Mouse (Mus musculus): Measurements from ENCODE around the gene Gm45337. TPM values are rescaled to one million over a fixed set of nuclear protein-coding genes. Genes with fewer than 3 reads are reported as not detected.
"Not testable (repeated sequence)": the region's sequence is repeated elsewhere in the genome, so short reads cannot be mapped to it uniquely, and the experiment has no call there.

The Gm45337 gene
- polyA plus RNA-seq, 1 experiment from 2014 or later = not detected

DNA sequence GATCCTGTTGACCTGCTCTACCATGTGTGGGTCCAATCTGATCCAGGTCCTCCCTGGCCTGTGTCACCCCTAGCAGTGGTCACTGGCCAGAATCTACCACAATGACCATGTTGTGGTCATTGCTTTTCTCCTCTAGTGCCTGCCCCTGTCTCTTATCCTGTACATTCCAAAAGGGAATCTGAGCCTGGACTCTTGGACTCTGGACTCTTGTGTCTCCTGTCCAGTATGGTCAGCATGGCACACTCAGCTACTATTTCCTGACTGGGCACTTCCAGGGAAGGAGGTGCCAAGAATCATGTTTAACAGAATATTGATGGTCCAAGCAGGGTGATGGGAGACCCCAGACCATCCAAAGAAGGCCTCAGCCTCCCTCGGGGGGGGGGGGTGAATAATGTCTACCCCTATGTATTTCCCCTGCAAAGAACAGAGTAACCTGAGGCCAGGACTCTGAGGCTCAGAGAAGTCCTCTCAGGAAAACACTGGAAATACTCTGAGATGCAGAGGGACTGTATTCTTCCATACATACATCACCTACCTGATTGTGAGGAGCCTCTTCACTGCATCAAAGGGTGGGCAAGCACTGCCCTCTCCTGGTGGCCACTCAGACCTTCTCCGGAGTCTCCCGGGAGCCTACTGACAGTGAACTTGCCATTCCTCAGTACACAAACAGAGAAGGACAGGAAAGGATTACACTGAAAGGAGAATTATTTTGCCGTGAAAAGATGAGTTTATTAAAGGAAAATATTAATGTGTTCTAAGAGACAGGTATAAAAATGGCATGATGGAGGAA is 10.0 kb downstream of the Gm45337 start:
- no peak for ATAC-seq (replicated peaks; ENCODE audit: extremely low read depth, insufficient read depth, low FRiP score)
- Histone ChIP-seq H3K4me3 (ENCODE audit: low read length) (no peak overlapping the region), H3K9me3 (replicated peaks; ENCODE audit: control insufficient read depth, low read length) (no peaks in the 10 kb centered on the region), H3K4me1 (ENCODE audit: control insufficient read depth, insufficient read depth, low read length) (no peaks in the 10 kb centered on the region), H3K9ac (ENCODE audit: low read length) (no peak overlapping the region), H3K4me2 (ENCODE audit: low read depth, low read length) (no peak overlapping the region), H3K36me3 (ENCODE audit: control insufficient read depth, insufficient read depth) (no peaks in the 10 kb centered on the region), H3K27ac (ENCODE audit: low read length) (no peak overlapping the region), H3K27me3 (ENCODE audit: control insufficient read depth, insufficient read depth, low read length) (peaks cover 2% of the 10 kb centered on the region; the same call in 1 of the 2 replicates)
- WGBS = 49% methylated on average over 4 of the region's 4 CpGs

DNA sequence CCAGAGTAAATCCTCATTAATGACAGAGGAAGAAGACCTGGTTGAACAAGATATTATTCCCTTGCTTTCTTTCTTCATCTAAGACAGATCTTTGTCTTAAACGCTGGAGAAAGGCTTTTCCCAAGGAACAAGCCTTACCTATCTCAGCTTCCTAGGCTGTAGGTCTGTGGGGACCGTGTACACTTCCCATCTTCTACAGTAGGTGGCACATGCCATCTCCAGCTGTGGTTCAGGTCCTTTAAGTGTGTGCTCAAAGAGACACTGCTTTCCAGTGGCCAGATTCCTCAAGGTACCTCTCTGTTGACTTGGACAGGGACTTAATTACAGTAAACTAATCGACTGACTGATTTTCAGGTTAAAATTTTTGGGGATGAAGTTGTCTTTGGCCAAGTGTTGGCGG is 15.6 kb downstream of the Gm45337 start:
- no peak overlapping the region for H3K27ac ChIP-seq (ENCODE audit: low read length)
- no peaks in the 10 kb centered on the region; the same call in 1 of the 2 replicates for H3K27me3 ChIP-seq (ENCODE audit: control insufficient read depth, insufficient read depth, low read length)
- no peaks in the 10 kb centered on the region for H3K9me3 ChIP-seq (replicated peaks; ENCODE audit: control insufficient read depth, low read length)
- no peak overlapping the region for H3K4me3 ChIP-seq (ENCODE audit: low read length)
- no peak overlapping the region for H3K4me2 ChIP-seq (ENCODE audit: low read depth, low read length)
- H3K4me1 ChIP-seq (ENCODE audit: control insufficient read depth, insufficient read depth, low read length) = no peaks in the 10 kb centered on the region
- 57% methylated on average over 4 of the region's 4 CpGs for WGBS
- ATAC-seq (replicated peaks; ENCODE audit: extremely low read depth, insufficient read depth, low FRiP score) = no peak
- H3K36me3 ChIP-seq (ENCODE audit: control insufficient read depth, insufficient read depth) = no peaks in the 10 kb centered on the region
- no peak overlapping the region for H3K9ac ChIP-seq (ENCODE audit: low read length)

DNA sequence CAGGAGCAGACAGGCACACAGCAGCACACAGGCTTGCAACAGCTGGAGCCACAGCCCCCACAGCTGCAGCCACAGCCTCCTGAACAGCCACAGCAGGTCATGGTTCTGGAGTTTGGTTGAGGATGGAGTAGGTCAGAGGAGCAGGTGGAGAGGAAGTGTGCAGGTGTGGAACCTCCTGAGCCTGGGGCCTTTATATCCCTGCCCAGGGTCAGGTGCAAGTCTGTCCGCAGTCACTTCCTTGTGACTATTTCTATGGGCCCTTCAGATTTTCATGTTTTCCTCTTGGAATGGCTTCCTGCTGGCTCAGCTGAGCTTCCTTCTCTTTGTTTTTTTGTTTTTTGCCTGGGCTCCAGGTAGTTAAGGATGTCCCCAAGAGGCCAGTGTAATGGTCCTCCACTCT is 23.8 kb downstream of the Gm45337 start, which contains the start of gene Gm45618:
Gene Gm45618 (minus strand): TSS at position 101 of the 400 bp plus-strand sequence.
- H3K9me3 ChIP-seq (replicated peaks; ENCODE audit: control insufficient read depth, low read length); H3K4me3 ChIP-seq (ENCODE audit: low read length); H3K4me2 ChIP-seq (ENCODE audit: low read depth, low read length); ATAC-seq (replicated peaks; ENCODE audit: extremely low read depth, insufficient read depth, low FRiP score); H3K4me1 ChIP-seq (ENCODE audit: control insufficient read depth, insufficient read depth, low read length); H3K27ac ChIP-seq (ENCODE audit: low read length); H3K36me3 ChIP-seq (ENCODE audit: control insufficient read depth, insufficient read depth); H3K9ac ChIP-seq (ENCODE audit: low read length); H3K27me3 ChIP-seq (ENCODE audit: control insufficient read depth, insufficient read depth, low read length): not testable (repeated sequence)
- WGBS = 83% methylated on average over 1 of the region's 1 CpGs

GRCm38 (mm10) chr7:142119632-142120031 is 24.8 kb downstream of the Gm45337 start:
- ATAC-seq (replicated peaks; ENCODE audit: extremely low read depth, insufficient read depth, low FRiP score) = no peak
- H3K27me3 ChIP-seq (ENCODE audit: control insufficient read depth, insufficient read depth, low read length) = no peaks in the 10 kb centered on the region
- H3K36me3 ChIP-seq (ENCODE audit: control insufficient read depth, insufficient read depth) = no peaks in the 10 kb centered on the region
- no peak overlapping the region for H3K4me2 ChIP-seq (ENCODE audit: low read depth, low read length)
- no peak overlapping the region for H3K4me3 ChIP-seq (ENCODE audit: low read length)
- no peak overlapping the region for H3K9ac ChIP-seq (ENCODE audit: low read length)
- no peaks in the 10 kb centered on the region for H3K4me1 ChIP-seq (ENCODE audit: control insufficient read depth, insufficient read depth, low read length)
- H3K27ac ChIP-seq (ENCODE audit: low read length) = no peak overlapping the region
- 14% methylated on average over 5 of the region's 5 CpGs for WGBS
- no peaks in the 10 kb centered on the region for H3K9me3 ChIP-seq (replicated peaks; ENCODE audit: control insufficient read depth, low read length)

DNA sequence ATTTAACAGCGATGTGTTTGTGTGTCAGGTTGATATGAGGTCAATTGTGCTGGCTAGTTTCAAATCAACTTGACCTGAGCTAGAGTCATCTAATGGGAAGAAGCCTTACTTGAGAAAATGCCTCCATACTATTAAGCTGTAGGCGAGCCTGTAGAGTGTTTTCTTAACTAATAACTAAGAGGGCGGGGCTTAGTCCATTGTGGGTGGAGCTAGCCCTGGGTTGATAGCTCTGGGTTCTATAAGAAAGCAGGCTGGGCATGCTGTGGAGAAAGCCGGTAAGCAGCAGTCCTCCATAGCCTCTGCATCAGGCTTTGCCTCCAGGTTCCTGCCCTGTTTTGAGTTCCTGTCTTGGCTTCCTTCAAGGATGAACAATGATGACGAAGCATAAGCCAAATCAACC is 39.7 kb downstream of the Gm45337 start:
- no peak for ATAC-seq (replicated peaks; ENCODE audit: extremely low read depth, insufficient read depth, low FRiP score)
- Histone ChIP-seq H3K4me3 (ENCODE audit: low read length) (no peak overlapping the region), H3K9ac (ENCODE audit: low read length) (no peak overlapping the region), H3K36me3 (ENCODE audit: control insufficient read depth, insufficient read depth) (no peaks in the 10 kb centered on the region), H3K4me2 (ENCODE audit: low read depth, low read length) (no peak overlapping the region), H3K27me3 (ENCODE audit: control insufficient read depth, insufficient read depth, low read length) (no peaks in the 10 kb centered on the region), H3K9me3 (replicated peaks; ENCODE audit: control insufficient read depth, low read length) (no peaks in the 10 kb centered on the region), H3K4me1 (ENCODE audit: control insufficient read depth, insufficient read depth, low read length) (no peaks in the 10 kb centered on the region), H3K27ac (ENCODE audit: low read length) (no peak overlapping the region)
- WGBS = 40% methylated on average over 5 of the region's 5 CpGs

GRCm38 (mm10) chr7:142097776-142098175 is 46.6 kb downstream of the Gm45337 start:
- no peak overlapping the region for H3K4me2 ChIP-seq (ENCODE audit: low read depth, low read length)
- H3K4me1 ChIP-seq (ENCODE audit: control insufficient read depth, insufficient read depth, low read length) = peaks cover 17% of the 10 kb centered on the region
- no peaks in the 10 kb centered on the region for H3K9me3 ChIP-seq (replicated peaks; ENCODE audit: control insufficient read depth, low read length)
- no peak overlapping the region for H3K4me3 ChIP-seq (ENCODE audit: low read length)
- 10% methylated on average over 9 of the region's 9 CpGs for WGBS
- no peaks in the 10 kb centered on the region for H3K36me3 ChIP-seq (ENCODE audit: control insufficient read depth, insufficient read depth)
- ATAC-seq (replicated peaks; ENCODE audit: extremely low read depth, insufficient read depth, low FRiP score) = peak; percentile 31; the same call in 1 of the 2 replicates
- H3K27me3 ChIP-seq (ENCODE audit: control insufficient read depth, insufficient read depth, low read length) = peaks cover 11% of the 10 kb centered on the region
- no peak overlapping the region for H3K27ac ChIP-seq (ENCODE audit: low read length)
- H3K9ac ChIP-seq (ENCODE audit: low read length) = no peak overlapping the region

- no peak overlapping the region for H3K4me2 ChIP-seq (ENCODE audit: low read depth, low read length)
- H3K27me3 ChIP-seq (ENCODE audit: control insufficient read depth, insufficient read depth, low read length) = peaks cover 11% of the 10 kb centered on the region
- WGBS = 60% methylated on average over 4 of the region's 4 CpGs
- H3K9ac ChIP-seq (ENCODE audit: low read length) = no peak overlapping the region
- H3K36me3 ChIP-seq (ENCODE audit: control insufficient read depth, insufficient read depth) = no peaks in the 10 kb centered on the region
- no peak for ATAC-seq (replicated peaks; ENCODE audit: extremely low read depth, insufficient read depth, low FRiP score)
- H3K4me3 ChIP-seq (ENCODE audit: low read length) = no peak overlapping the region
- H3K4me1 ChIP-seq (ENCODE audit: control insufficient read depth, insufficient read depth, low read length) = peaks cover 24% of the 10 kb centered on the region
- no peak overlapping the region for H3K27ac ChIP-seq (ENCODE audit: low read length)
- H3K9me3 ChIP-seq (replicated peaks; ENCODE audit: control insufficient read depth, low read length) = no peaks in the 10 kb centered on the region
Observed at GRCm38 (mm10) chr7:142096701-142097100, 47.7 kb downstream of the Gm45337 start.

DNA sequence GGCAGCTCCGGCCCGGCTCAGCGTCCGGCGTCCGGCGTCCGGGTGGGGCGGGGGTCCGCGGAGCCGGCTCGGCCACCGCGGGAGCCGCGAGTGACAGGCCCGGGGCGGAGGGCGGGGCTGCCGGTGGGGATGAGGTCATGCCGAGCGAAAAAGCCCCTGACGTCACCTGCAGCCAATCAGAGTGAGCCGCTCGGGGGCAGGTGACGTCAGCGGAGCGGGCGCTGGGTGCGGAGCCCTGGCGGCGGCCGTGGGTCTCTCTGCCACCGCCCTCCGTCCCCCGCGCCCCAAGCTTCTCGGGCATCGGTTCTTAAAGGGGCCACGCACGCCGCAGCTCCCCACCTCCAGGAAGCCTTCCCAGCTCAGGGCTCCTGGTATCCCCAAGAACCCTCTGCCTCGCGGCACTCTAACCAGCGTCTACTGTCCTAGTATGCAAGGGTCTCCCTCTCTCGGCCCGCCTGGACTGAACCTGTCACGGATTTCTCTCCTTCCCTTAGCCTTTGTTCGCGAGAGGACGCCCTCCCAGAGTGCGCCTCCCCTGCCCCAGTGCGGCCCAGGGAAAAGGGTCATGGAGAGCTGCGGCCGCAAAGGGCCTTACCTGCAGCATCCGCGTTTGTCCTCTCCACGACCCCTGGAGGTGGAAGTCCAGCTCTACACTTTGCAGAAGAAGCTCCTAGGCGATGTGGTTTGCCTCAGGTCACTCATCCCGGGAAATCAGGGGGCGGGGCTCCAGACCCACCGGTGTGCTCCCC is 49.0 kb downstream of the Gm45337 start, which contains the start of gene Dusp8:
Gene Dusp8 (minus strand): TSS at position 661 of the 749 bp plus-strand sequence.
- H3K4me2 ChIP-seq (ENCODE audit: low read depth, low read length) = peak within 1 kb of the TSS; percentile 92
- H3K27me3 ChIP-seq (ENCODE audit: control insufficient read depth, insufficient read depth, low read length) = peaks cover 11% of the 10 kb centered on the region
- H3K9ac ChIP-seq (ENCODE audit: low read length) = peak within 1 kb of the TSS; percentile 85
- H3K4me1 ChIP-seq (ENCODE audit: control insufficient read depth, insufficient read depth, low read length) = peaks cover 27% of the 10 kb centered on the region
- WGBS = under 1% methylated on average over 60 of the region's 63 CpGs
- H3K4me3 ChIP-seq (ENCODE audit: low read length) = peak within 1 kb of the TSS; percentile 79
- no peaks in the 10 kb centered on the region for H3K9me3 ChIP-seq (replicated peaks; ENCODE audit: control insufficient read depth, low read length)
- H3K36me3 ChIP-seq (ENCODE audit: control insufficient read depth, insufficient read depth) = no peaks in the 10 kb centered on the region
- peak within 1 kb of the TSS; percentile 72 for H3K27ac ChIP-seq (ENCODE audit: low read length)
- ATAC-seq (replicated peaks; ENCODE audit: extremely low read depth, insufficient read depth, low FRiP score) = peak; percentile 91
